Mouse (Mus musculus): Measurements from ENCODE around the gene Gdap1l1. TPM values are rescaled to one million over a fixed set of nuclear protein-coding genes. Genes with fewer than 3 reads are reported as not detected.

The Gdap1l1 gene
- total and polyA plus RNA-seq, 3 experiments = 2.2 to 6.5 (median 4.2) TPM

DNA sequence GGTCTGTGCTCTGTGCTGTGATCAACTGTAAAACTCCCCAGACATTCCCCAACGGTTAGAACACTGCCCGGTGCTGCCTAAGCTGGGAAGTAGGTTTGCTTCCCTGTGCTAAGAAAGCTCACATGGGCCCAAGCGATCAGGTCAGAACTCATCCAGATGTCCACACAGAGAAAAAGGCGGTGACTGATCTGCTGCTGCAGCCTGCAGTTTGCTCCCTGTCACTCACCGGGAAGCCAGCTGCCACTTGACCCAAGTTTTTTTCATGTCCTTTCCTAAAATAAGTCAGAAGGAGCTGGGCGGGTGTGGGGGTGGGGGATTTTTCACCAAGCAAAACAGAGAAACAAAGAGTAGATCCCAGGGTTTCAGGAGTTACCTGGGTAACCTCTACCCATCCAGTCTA lies 26.3 kb downstream of the Gdap1l1 start:
- no peak for DNase-seq

DNA sequence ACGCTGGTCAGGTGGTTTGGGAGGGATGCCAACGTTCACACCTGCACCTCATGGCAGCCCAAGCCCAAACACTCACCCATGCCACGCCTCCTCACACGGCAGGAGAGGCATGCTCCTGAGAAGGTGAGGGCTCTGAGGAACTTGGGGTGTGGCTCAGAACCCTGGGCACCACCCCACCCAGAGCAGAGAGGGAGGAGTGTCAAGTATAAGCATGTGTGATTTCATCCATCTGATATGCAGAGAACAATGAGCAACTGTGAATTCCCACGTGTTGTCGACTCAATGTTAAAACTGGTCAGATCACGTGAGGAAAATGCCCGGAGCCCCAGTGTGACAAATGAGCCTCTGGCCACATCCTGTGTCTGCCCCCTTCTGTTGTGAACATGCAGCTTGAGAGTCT lies 28.5 kb downstream of the Gdap1l1 start:
- no peak for DNase-seq

DNA sequence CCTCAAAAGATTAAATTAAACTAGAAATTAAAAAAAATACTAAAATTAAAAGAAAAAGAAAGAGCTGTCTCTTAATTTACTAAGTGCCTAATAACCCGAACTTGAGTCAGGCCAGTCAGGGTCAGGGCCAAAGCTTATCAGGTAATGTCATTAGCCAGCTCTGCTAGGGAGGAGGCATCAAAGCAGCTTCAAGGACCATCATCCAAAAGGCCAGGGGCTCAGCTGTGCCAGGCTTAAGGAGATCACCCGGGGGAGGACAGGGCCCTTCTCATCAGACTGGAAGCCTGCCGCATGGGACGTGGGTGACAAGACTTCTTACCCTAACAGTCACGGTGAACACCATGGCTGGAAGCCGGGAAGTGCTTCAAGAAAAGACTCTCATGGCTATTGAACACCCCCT lies 29.3 kb downstream of the Gdap1l1 start:
- peak; percentile 82 for DNase-seq

DNA sequence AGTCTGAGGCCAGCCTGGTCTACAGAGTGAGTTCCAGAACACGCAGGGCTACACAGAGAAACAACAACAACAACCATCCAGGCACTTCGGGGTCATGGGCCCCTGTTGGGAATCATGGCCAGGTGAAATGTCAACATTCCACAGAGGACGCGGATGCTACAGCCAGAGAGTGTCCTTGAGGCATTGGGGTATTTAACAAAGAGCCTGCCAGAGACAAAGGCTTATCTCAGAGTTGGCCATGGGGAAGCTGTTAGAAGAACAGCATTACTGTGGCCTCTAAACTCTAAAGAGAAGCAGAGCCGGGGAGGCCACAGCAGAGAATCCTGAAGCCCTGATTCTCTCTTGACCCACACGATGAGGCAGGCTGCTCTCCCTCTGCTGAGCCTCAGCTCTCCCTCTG lies 30.6 kb downstream of the Gdap1l1 start:
- peak; percentile 47 for DNase-seq

DNA sequence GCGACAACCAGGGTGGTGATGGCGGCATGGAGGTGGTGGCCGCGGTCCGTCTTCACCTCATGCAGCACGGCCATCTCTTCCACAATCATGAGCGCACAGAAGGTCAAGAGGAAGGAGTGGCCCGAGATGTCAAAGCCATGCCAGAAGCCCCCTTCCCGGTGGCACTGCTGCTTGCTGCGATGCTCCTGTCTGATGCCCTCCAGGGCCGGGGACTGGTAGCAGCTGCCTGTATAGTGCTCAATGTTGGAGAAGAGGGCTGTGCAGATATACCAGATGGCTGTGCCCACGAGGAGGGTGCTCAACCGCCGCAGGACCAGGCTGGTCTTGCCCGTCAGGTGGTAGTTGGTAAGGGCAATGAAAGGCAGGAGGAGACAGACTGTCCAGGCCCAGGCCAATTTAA lies 31.4 kb downstream of the Gdap1l1 start:
- DNase-seq = no peak

- peak; percentile 68 for DNase-seq
Observed at GRCm38 (mm10) chr2:163471136-163471535, 32.9 kb downstream of the Gdap1l1 start.

DNA sequence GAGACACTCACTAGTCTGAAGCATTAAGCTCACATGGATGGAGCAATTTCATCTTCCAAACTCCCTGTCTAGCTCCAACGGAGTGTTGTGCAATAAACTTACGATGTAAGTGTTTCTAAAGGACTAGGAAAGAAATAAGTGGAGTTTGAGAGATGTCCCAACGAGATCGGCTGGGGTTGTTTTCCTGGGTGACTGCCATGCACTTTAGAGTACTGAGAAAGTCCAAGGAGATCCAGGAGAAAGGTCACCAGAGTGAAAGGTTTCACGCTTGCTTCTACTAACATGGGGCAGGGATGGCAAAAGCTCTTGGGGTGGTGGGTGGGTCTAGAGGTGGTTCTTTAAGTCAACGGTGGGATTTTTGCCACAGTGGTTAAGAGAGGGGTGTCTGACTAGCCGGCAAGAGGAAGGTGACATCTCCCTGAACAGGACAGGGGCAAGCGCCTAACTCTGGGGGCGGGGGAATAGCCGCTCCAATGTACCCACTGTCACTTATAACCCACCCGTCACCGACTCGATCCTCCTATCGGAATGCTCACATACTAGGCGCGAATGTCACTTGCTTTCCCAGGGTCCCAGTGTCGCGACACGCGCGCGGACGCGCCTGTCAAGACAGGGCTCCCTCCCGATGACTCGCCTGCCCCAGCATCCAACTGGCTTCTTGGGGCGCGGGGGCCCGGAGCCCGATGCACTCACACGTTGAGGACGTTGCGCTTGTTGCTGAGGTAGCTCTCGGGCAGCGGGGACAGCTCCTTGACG lies 33.6 kb downstream of the Gdap1l1 start:
- DNase-seq = peak; percentile 62

DNA sequence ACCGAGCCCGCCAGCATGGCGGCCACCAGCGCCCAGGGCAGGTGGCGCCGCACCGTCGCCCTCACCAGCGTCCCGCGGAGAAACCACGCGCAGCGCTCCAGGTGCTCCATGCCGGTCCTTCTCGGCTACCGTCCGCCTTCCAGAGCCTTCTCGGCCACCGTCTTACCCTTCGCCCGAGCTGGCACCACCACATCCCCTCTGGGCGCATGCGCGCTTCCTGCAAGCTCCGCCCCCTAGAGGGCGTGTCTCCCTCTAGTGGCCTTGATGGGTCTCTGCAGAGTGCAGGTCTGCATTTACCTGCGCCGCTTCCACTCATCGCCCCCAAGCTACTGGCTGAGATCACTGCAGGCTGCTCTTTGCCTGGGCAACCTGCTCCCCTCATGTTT lies 34.2 kb downstream of the Gdap1l1 start, which contains the start of gene Fitm2:
TSS of gene Fitm2 (minus strand) at position 164 of the 386 bp plus-strand sequence.
- peak; percentile 96 for DNase-seq

GRCm38 (mm10) chr2:163480191-163480825 lies 42.0 kb downstream of the Gdap1l1 start:
- DNase-seq = peak; percentile 56

DNA sequence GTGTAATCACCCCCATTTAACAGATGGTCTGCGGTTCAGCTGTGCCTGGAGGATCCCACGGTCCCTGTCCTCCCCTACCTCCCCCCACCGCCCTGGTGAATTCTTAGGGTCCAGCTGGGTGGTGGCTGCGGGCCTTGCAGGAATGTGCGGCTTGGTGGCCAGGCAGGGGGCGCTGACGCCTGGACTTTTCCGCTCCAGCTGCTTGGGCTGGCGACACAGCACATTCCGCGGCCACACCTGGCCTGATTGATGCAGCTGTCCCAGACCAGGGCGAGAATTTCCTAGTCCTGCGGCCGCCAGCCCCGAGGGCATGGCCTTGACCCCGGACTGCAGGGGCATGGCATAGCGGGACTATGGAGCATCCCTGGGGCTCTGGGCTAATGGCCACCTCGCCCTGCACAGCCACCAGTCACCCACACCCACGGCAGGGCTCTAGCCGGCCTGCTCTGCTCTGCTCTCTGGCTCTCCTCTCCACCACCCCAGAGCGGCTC lies 43.3 kb downstream of the Gdap1l1 start:
- DNase-seq = no peak

DNA sequence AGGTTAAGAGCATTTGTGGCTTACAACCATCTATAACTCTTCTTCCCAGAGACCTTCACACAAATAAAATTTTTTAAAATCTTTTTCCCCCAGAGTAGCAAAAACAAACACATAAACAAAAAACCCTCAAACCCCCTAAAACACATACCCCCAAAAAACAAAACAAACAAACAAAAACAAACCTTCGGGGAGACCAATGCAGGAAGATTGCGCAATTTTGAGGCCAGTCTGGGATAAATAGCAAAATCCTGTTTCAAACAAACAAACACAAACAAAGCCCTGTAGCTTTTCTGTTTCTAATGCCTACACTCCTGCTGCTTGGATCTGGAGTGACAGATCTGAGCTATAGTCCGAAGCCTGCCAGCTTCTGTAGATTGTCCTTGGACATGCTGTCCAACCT lies 49.1 kb downstream of the Gdap1l1 start:
- DNase-seq = no peak

DNA sequence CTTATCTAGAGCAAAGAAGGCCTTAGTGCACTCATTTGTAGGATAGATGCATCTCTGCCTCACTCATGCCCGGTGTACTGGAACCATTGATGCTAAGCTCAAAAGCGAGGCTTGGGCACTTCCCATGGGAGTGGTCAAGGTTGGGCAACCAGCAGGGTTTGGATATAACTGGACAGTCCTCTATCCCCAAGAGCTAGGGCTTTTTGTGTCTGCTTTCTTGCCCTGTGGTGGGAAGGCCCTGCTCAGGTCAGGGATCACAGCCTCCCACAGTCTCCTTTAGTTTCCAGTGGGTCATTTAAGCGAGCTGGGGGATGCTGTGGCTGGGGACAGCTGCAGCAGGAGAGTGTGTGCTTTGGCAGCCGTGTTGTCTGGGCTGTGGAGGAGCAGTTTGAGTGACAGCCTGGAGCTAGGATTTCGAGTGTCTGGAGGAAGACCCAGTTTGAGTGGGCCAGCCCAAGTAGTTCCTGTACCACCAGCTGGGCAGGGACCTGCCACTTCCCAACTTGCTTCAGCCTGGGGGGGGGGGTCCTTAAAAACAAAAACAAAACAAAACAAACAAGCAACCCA lies 51.5 kb downstream of the Gdap1l1 start:
- no peak for DNase-seq

- no peak for DNase-seq
Observed at GRCm38 (mm10) chr2:163490656-163491055, 52.4 kb downstream of the Gdap1l1 start.

DNA sequence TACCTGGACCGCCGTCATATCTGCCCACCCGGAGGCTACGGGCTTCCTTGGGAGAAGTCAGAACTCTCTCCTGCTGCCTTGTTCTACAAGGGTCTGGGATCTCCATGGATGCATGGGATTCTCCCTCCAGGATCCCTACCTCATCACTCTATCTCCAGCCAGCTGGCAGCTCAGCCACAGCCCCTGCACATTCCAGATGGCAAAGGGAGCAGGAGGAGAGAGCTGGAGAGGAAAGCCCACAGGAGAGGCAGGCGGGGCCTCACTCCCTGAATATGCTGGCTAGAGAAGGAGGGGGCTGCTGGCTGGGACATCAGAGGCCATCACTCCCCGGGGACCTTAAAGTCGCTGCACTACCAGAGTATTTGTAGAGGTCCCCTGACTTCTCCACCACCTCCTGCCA lies 53.1 kb downstream of the Gdap1l1 start:
- DNase-seq = no peak

GRCm38 (mm10) chr2:163492018-163492417 lies 53.7 kb downstream of the Gdap1l1 start, which contains the start of gene R3hdml:
Gene R3hdml (plus strand): TSS chr2:163492318.
- DNase-seq = no peak

GRCm38 (mm10) chr2:163493031-163493430 lies 54.8 kb downstream of the Gdap1l1 start:
- no peak for DNase-seq

- peak; percentile 9 for DNase-seq
Observed at GRCm38 (mm10) chr2:163493976-163494375, 55.7 kb downstream of the Gdap1l1 start.

DNA sequence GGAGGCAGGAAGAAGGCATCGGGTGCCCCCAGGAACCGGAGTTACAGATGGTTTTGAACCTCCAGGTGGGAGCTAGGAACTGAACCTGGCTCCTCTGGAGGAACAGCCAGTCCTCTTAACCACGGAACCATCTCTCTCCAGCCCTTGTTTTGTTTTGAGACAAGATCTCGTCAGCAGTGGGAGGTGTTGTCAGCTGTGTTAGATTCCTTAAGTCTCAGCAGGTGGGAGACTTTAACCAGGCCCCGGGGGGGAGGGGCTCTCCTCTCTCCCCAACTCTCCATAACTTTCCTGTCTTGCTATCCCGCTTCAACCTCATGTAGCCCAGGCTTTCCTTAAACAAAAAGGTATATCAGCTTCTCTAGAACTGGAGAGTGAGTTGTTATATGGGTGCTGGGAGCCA lies 56.2 kb downstream of the Gdap1l1 start:
- no peak for DNase-seq

GRCm38 (mm10) chr2:163502219-163502618 lies 63.9 kb downstream of the Gdap1l1 start:
- DNase-seq = no peak

DNA sequence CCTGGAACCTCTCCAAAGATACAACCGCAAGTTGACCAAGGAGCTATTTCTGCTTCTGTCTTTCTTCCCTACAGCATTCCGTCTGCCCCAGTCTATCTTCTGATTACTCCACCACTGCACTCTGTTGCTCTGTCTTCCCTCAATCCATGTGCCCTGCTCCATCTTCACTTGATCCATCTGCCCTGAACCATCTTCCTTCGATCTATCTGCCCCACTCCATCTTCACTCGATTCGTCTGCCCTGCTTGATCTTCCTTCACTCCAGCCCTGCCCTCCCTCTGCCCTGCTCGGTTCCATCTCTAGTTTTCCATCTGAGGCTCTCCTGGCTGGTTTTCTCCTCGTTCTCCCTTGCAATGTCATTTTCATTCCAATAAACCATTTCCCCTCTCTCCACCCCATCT lies 64.9 kb downstream of the Gdap1l1 start:
- DNase-seq = no peak
